Mouse (Mus musculus) heart, postnatal 0 days (tissue): Measurements from ENCODE around the gene Maml2. TPM values are rescaled to one million over a fixed set of nuclear protein-coding genes. Genes with fewer than 3 reads are reported as not detected.

Experiments
- ATAC-seq: fragments of 200-750 bp; cut with Nextera tagmentation; 2 replicates; pipeline ENCODE4 v1.8.0; 2017; ENCODE audit warnings: low read depth, moderate number of reproducible peaks, moderate library complexity; ENCODE audit not compliant: insufficient read depth
- DNase-seq: peaks from one replicate; pipeline ENCODE4 v3.0.0-alpha.2; 2016; ENCODE audit warnings: low spot score
- H3K27ac ChIP-seq: fragments of 300-500 bp; sonication (generic); 2 replicates; pipeline ENCODE4 v1.5.1; 2014; ENCODE audit warnings: low read depth, mild to moderate bottlenecking
- H3K27me3 ChIP-seq: fragments of 300-500 bp; sonication (generic); 2 replicates; pipeline ENCODE4 v1.6.1; 2014; ENCODE audit warnings: low read length, mixed read lengths; ENCODE audit not compliant: control insufficient read depth, insufficient read depth
- H3K36me3 ChIP-seq: fragments of 300-500 bp; sonication (generic); replicated peaks from 2 replicates; pipeline ENCODE4 v1.6.1; 2014; ENCODE audit warnings: low read length, mixed read lengths; ENCODE audit not compliant: control insufficient read depth, insufficient read depth
- H3K4me1 ChIP-seq: fragments of 300-500 bp; sonication (generic); 2 replicates; pipeline ENCODE4 v1.6.1; 2014; ENCODE audit warnings: antibody characterized with exemption; ENCODE audit not compliant: control insufficient read depth, insufficient read depth
- H3K4me2 ChIP-seq: fragments of 300-500 bp; sonication (generic); 2 replicates; pipeline ENCODE4 v1.6.1; 2014; ENCODE audit warnings: low read depth, mild to moderate bottlenecking, low read length, moderate library complexity
- H3K4me3 ChIP-seq: fragments of 300-500 bp; sonication (generic); 2 replicates; pipeline ENCODE4 v1.5.1; 2014; ENCODE audit warnings: low read depth, low read length
- H3K9ac ChIP-seq: fragments of 300-500 bp; sonication (generic); replicated peaks from 2 replicates; pipeline ENCODE4 v1.6.1; 2014; ENCODE audit warnings: low read depth, low read length, mixed read lengths
- H3K9me3 ChIP-seq: fragments of 300-500 bp; sonication (generic); replicated peaks from 2 replicates; pipeline ENCODE4 v1.6.1; 2016; ENCODE audit warnings: low read length; ENCODE audit not compliant: control insufficient read depth
- CTCF ChIP-seq: IDR thresholded peaks from 2 replicates; pipeline ENCODE4 v1.5.1; 2016; ENCODE audit warnings: antibody characterized with exemption, control low read depth, low read depth
- EP300 ChIP-seq: IDR thresholded peaks from 2 replicates; pipeline ENCODE4 v1.6.1; 2016; ENCODE audit warnings: antibody characterized with exemption, low read depth
- WGBS: fragments of 180-500 bp; shearing (Covaris S2); extraction: QIAGEN DNeasy Blood & Tissue Kit; methylation state at CpG from one replicate; pipeline ENCODE4 v1.1.7; 2014; 5-methylcytosine and 5-hydroxymethylcytosine counted together
- polyA plus RNA-seq: library from polyadenylated mRNA; unstranded; fragments of >200 nt; fragmentation: Nextera tagmentation; extraction: Ambion mirVana; gene quantifications from 2 replicates; pipeline ENCODE4 v1.2.1, GENCODE M21; 2015
- total RNA-seq: library from RNA; depleted of rRNA; stranded (reverse); fragments of >200 nt; gene quantifications from 2 replicates; pipeline ENCODE4 v1.2.3, GENCODE M21; 2014; ENCODE audit warnings: low replicate concordance

Maml2 gene
- total and polyA plus RNA-seq, 2 experiments from 2014 or later: 6.0 to 7.0 TPM

DNA sequence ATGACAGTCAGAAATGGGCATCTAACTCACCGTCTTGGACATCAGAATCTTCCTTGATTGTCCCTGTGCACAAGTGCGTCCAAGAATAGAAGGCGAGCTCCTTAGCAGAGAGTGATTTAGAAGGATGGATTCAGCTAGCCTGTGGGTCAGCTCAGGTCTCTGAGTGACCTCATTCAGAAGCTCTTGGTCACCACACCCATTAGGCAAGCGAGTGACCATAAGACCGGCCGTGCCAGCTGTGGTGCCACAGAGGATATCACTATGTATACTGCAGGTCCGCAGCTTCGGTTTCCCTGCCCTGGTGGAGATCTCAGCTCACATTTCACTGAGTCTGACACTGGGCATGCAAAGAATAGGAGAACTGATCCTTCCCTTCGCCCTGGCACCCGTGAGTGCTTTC, 294.9 kb downstream of the Maml2 start:
- ATAC-seq (no peak), DNase-seq (no peak)
- Histone ChIP-seq H3K27me3 (no peaks in the 10 kb centered on the region), H3K9ac (no peak overlapping the region), H3K36me3 (no peaks in the 10 kb centered on the region), H3K4me1 (0 out of 2 replicates have a peak, but pooled peaks cover under 1% of the 10 kb centered on the region), H3K9me3 (no peaks in the 10 kb centered on the region), H3K4me2 (no peak overlapping the region), H3K27ac (no peak overlapping the region), H3K4me3 (no peak overlapping the region)
- WGBS: 87% methylated on average over 10 of the region's 10 CpGs
- TF ChIP-seq CTCF: no peak
- TF ChIP-seq EP300: no peak

DNA sequence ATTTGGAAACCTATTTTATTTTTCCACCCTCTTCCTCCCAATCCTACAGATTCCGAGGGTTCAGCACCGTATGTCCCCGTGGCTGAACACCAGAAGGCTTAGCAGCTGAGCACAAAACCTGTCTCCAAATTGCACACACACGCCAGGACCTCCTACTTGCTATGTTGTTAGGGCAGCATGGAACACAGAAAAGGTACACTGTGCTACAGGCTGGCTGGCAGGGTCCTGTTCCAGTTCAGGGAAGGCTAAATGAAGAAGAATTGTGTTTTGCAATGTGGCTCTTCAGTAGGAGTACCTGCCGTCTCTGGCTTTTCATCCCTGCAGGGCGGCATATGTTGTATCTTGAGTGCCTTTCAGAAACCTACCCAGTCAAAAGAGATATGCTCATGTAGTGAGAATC, 300.0 kb downstream of the Maml2 start:
- Histone ChIP-seq H3K27ac (no peak overlapping the region), H3K4me1 (no peaks in the 10 kb centered on the region), H3K4me3 (no peak overlapping the region), H3K27me3 (no peaks in the 10 kb centered on the region), H3K9me3 (no peaks in the 10 kb centered on the region), H3K9ac (no peak overlapping the region), H3K4me2 (no peak overlapping the region), H3K36me3 (no peaks in the 10 kb centered on the region)
- TF ChIP-seq EP300: no peak
- TF ChIP-seq CTCF: no peak
- DNase-seq: no peak
- no peak for ATAC-seq
- 67% methylated on average over 6 of the region's 6 CpGs for WGBS

DNA sequence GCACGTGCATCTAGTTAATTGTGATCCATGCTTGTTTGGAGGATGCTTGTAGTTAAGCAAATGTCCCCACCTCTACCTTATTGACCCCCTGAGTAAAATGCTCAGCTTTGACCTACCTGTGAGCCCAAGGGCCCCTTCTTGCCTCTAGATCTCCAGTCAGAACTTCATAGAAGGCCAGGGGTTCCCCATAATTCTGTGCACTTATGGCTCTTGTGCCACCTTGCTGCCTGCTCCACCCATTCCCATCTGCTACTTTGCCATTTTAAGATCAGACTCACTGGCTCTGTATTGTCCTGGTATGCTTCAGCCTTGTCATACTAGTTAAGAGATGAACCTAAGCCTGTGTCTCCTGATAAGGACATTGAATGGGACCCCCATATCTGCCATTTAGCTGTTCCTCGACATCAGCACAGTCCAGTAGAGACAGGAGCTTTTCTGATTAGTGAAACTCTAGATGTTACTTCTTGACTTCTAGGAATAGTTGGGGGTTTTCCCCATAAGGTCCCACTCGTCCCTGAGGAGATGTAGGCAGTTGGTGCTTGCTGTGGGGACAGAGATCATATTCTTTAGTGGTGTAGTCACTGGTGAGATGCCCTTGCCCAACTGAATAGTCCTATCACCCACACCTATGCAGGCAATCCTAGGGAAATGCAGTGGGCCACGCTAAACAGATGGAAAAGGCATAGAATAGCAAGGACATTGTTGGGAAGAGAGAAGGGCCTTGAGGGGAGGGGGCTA, 301.0 kb downstream of the Maml2 start:
- H3K27me3 ChIP-seq: no peaks in the 10 kb centered on the region
- ATAC-seq (no peak), DNase-seq (no peak)
- no peak overlapping the region for H3K4me3 ChIP-seq
- no peak overlapping the region for H3K9ac ChIP-seq
- no peaks in the 10 kb centered on the region for H3K36me3 ChIP-seq
- H3K27ac ChIP-seq: no peak overlapping the region
- H3K4me1 ChIP-seq: no peaks in the 10 kb centered on the region
- 74% methylated on average over 4 of the region's 4 CpGs for WGBS
- H3K4me2 ChIP-seq: no peak overlapping the region
- H3K9me3 ChIP-seq: no peaks in the 10 kb centered on the region
- TF ChIP-seq EP300: no peak

DNA sequence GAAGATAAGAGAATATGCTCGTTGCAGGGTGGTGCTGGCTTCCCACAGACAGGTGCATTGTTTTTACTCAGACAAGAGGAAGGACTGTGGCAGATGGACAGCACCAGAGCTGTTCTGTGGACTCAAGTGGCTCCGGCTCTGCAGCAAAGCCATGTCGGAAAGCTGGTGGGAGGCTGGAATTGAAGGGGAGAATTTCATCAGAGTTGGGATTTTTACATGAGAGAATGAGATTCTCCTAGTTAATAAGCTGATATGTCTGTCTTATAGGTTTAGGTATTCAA, 301.5 kb downstream of the Maml2 start:
- Histone ChIP-seq H3K9me3 (no peaks in the 10 kb centered on the region), H3K4me3 (no peak overlapping the region), H3K36me3 (no peaks in the 10 kb centered on the region), H3K4me2 (no peak overlapping the region), H3K9ac (no peak overlapping the region), H3K27ac (no peak overlapping the region), H3K4me1 (no peaks in the 10 kb centered on the region), H3K27me3 (no peaks in the 10 kb centered on the region)
- DNase-seq (no peak), ATAC-seq (no peak)
- 59% methylated on average over 3 of the region's 3 CpGs for WGBS
- TF ChIP-seq CTCF (no peak), EP300 (no peak)

DNA sequence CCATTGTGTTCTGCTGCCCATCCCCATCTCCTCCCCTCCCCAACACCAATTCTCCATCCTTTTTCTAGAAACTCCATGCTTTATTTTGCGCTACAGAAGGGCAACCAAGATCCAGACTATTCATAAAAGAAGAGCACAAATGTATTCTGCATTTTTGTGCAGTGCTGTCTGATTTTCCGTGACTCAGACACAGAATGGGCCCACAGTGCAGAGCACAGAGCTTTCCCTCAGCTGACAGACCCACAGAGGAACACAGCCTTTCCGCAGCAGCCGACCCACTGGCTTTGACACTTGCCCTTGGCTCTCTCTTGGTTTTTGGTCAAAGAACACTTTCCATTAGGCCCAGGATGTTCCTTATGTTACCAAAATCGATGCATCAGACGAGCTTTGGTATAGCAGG, 302.0 kb downstream of the Maml2 start:
- H3K36me3 ChIP-seq: no peaks in the 10 kb centered on the region
- H3K4me3 ChIP-seq: no peak overlapping the region
- H3K27ac ChIP-seq: no peak overlapping the region
- no peak overlapping the region for H3K9ac ChIP-seq
- DNase-seq: no peak
- no peaks in the 10 kb centered on the region for H3K27me3 ChIP-seq
- TF ChIP-seq CTCF (no peak), EP300 (no peak)
- H3K4me1 ChIP-seq: no peaks in the 10 kb centered on the region
- H3K4me2 ChIP-seq: no peak overlapping the region
- no peaks in the 10 kb centered on the region for H3K9me3 ChIP-seq
- WGBS: 84% methylated on average over 6 of the region's 6 CpGs
- no peak for ATAC-seq

DNA sequence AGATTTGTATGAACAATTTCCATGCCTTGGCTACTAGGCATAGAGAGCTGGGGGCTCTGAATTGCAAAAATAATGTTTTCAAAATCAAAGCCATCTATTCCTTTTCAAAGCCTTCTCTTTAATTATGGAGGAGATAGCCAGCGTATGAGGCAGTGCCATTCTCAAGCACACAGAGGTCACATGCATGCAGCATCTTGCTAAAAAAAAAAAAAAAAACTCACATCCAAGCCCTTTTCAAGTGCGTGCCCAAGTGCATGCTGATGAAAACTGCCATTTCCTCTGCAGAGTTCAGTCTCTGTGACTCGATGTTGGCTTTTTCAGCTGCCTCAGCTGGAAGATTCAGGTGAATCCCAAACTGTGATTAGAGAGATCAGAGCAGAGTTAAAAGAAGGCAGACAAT, 304.0 kb downstream of the Maml2 start:
- Histone ChIP-seq H3K27me3 (no peaks in the 10 kb centered on the region), H3K4me1 (no peaks in the 10 kb centered on the region), H3K4me2 (no peak overlapping the region), H3K27ac (no peak overlapping the region), H3K9me3 (no peaks in the 10 kb centered on the region), H3K4me3 (no peak overlapping the region), H3K9ac (no peak overlapping the region), H3K36me3 (no peaks in the 10 kb centered on the region)
- WGBS: 72% methylated on average over 3 of the region's 3 CpGs
- no peak for TF ChIP-seq CTCF
- no peak for TF ChIP-seq EP300
- DNase-seq: no peak
- no peak for ATAC-seq
